Mouse (Mus musculus) limb, embryonic 15.5 days (tissue): ENCODE results near the gene Gm2030. TPM values are rescaled to one million over a fixed set of nuclear protein-coding genes. Genes with fewer than 3 reads are reported as not detected.
"Not testable (repeated sequence)": the region's sequence is repeated elsewhere in the genome, so short reads cannot be mapped to it uniquely, and the experiment has no call there.

Source experiments
- ATAC-seq: fragments of 200-750 bp; cut with Nextera tagmentation; 2 replicates; pipeline ENCODE4 v1.8.0; 2017; ENCODE audit warnings: low read depth, moderate TSS enrichment; ENCODE audit not compliant: insufficient number of reproducible peaks, low FRiP score, low TSS enrichment
- H3K27ac ChIP-seq: fragments of 300-500 bp; sonication (generic); 2 replicates; pipeline ENCODE4 v1.5.1; 2015; ENCODE audit warnings: moderate library complexity, mild to moderate bottlenecking, inconsistent platforms
- H3K27me3 ChIP-seq: fragments of 300-500 bp; sonication (generic); 2 replicates; pipeline ENCODE4 v1.6.1; 2015; ENCODE audit warnings: inconsistent platforms
- H3K36me3 ChIP-seq: fragments of 300-500 bp; sonication (generic); 2 replicates; pipeline ENCODE4 v1.6.1; 2015; ENCODE audit warnings: inconsistent platforms
- H3K4me1 ChIP-seq: fragments of 300-500 bp; sonication (generic); 2 replicates; pipeline ENCODE4 v1.6.1; 2015; ENCODE audit warnings: inconsistent platforms
- H3K4me2 ChIP-seq: fragments of 300-500 bp; sonication (generic); 2 replicates; pipeline ENCODE4 v1.6.1; 2015; ENCODE audit warnings: mild to moderate bottlenecking, inconsistent platforms
- H3K4me3 ChIP-seq: fragments of 300-500 bp; sonication (generic); 2 replicates; pipeline ENCODE4 v1.5.1; 2015; ENCODE audit warnings: mild to moderate bottlenecking, inconsistent platforms
- H3K9ac ChIP-seq: fragments of 300-500 bp; sonication (generic); 2 replicates; pipeline ENCODE4 v1.6.1; 2015; ENCODE audit warnings: inconsistent platforms
- H3K9me3 ChIP-seq: fragments of 300-500 bp; sonication (generic); 2 replicates; pipeline ENCODE4 v1.6.1; 2016; ENCODE audit warnings: inconsistent platforms
- WGBS: fragments of 180-500 bp; shearing (Covaris S2); methylation state at CpG from one replicate; pipeline ENCODE4 v1.1.7; 2015; 5-methylcytosine and 5-hydroxymethylcytosine counted together
- polyA plus RNA-seq: library from polyadenylated mRNA; unstranded; fragments of >200 nt; fragmentation: Nextera tagmentation; extraction: Ambion mirVana; gene quantifications from 2 replicates; pipeline ENCODE4 v1.2.1, GENCODE M21; 2015

Gm2030 gene
- polyA plus RNA-seq, result not detected in 2 replicates

DNA sequence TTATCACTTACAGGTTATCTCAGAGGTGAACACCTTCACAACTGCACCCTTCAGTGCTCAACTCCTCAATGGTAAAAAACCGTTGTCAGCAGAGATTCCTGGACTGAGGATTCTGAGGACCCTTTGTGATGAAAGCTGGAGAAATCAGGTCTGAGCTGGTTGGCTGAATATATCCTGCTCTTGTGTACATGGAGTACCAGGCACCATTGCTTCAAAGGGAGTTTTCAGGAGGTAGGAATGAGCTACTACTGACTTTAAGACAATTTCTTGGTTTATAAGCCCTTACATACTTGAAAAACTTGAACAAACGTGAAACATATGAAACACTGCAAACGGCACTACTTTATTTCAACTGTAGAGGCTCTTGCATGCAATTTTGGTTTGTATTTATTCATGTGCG lies at the start of gene Gm2030:
TSS of gene Gm2030 (minus strand) at position 101 of the 400 bp plus-strand sequence.
- not testable (repeated sequence) for ATAC-seq, H3K9me3 ChIP-seq, H3K4me3 ChIP-seq, H3K27ac ChIP-seq, H3K9ac ChIP-seq, H3K4me2 ChIP-seq, H3K27me3 ChIP-seq, H3K4me1 ChIP-seq, H3K36me3 ChIP-seq
- WGBS, result 70% methylated on average over 4 of the region's 4 CpGs

Other genes with a start within 250 kb of the Gm2030 start
- gene Gm2012, start 78.7 kb downstream of the Gm2030 start, polyA plus RNA-seq, result not detected in 2 replicates
- gene Slx, start 235.5 kb upstream of the Gm2030 start, polyA plus RNA-seq, result not detected in 2 replicates